Mouse (Mus musculus): ENCODE measurements around the gene Nhsl1.

GRCm38 (mm10) chr10:18334734-18335133 lies 15.9 kb downstream of the Nhsl1 start:
- TF ChIP-seq CTCF (IDR thresholded peaks at IDR 0.05; ENCODE audit: low read depth, low read length) = no peak
- no peak for TF ChIP-seq POLR2A (IDR thresholded peaks at IDR 0.05; ENCODE audit: borderline replicate concordance, low read depth, low read length)
